Mouse (Mus musculus) heart, adult 18-20 months (tissue): ENCODE data around the gene Mbip. TPM values are rescaled to one million over a fixed set of nuclear protein-coding genes. Genes with fewer than 3 reads are reported as not detected.

Experiments used
- DNase-seq, 2 experiments: peaks; one replicate each; pipeline ENCODE4 v3.0.0; 2021 to 2022; ENCODE audit warnings: mixed read lengths in 1 of 2
- long read RNA-seq, 2 experiments: library from polyadenylated mRNA; stranded (forward); transcript quantifications; one replicate each; pipeline ENCODE4 v2.0.0; 2021
- total RNA-seq, 2 experiments: library from RNA; stranded (reverse); gene quantifications; 2 replicates each; pipeline ENCODE4 v1.2.3; 2021

Mbip gene
- 1 to 10 TPM; 5.6 to 5.7 TPM for total RNA-seq
- long read RNA-seq, experiment 1, partial matches to known transcripts, result 1 of 3 reads
- long read RNA-seq, experiment 1, other reads (novel, unspliced or antisense), result 1 of 3 reads
- long read RNA-seq, experiment 2, partial matches to known transcripts, result 1 of 3 reads
- long read RNA-seq, experiment 2, other reads (novel, unspliced or antisense), result 0 of 3 reads

DNA sequence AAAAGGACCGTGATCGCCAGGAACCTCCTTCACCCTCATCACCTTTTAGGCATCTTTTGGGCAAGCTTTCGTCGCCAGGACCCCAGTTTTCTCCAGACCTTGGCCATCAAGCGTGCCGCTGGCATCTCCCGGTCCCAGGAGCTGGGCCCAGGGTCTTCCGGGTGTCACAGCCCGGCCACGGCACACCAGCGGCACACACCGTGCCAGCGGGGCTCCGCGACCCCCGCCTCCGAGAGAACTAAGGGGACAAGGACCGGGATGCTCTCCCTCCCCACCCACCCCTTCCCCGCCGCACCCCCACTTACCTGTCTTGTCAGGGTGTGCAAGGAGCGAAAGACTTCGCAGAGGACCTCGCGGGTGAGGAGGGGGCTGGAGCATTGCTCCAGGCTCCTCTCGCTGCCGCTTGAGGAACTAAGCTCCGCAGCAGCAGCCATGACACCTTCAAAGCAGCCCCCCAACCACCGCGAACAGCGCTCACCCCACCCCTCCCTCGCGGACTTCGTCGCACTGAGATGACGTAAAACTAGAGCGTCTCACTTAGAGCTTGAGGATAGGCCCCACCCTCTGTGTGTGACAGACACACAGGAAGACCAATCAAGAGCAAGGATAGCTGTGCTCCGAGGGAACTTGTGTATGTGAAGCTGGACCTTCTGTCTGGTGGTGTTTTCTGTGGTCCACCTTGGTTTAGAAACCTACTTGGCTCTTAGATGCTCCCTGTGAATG is at the start of gene Mbip:
Gene Mbip, minus strand, starts transcription at position 528 of the 723 bp plus-strand sequence.
- DNase-seq, result peak; percentile 97 to 100

DNA sequence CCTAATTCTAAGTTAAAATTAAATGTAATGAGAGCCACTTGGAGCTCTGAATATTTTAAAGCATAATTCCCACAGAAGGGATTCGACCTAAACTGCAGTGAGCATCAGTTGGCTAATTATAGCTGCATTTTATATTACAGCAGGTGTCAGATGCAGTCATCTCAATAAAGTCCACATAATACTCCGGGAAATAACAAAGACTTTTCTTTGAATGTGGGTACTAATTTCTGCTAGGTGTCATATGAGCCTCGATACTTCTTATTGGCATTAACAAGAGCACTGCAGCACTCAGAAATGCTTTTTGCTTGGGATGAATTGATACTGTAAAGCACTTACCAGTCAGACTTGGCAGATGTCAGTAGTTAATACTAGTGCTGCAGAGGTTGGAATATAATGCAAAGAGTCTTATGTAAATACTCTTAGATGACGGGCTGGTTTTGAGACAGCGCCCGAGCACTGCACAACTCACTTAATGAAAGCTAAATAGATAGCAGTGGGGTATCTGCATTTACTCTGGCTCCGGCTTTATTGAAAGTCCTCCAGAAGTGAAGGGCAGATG is 42.0 kb upstream of the Mbip start:
- DNase-seq, result no peak

DNA sequence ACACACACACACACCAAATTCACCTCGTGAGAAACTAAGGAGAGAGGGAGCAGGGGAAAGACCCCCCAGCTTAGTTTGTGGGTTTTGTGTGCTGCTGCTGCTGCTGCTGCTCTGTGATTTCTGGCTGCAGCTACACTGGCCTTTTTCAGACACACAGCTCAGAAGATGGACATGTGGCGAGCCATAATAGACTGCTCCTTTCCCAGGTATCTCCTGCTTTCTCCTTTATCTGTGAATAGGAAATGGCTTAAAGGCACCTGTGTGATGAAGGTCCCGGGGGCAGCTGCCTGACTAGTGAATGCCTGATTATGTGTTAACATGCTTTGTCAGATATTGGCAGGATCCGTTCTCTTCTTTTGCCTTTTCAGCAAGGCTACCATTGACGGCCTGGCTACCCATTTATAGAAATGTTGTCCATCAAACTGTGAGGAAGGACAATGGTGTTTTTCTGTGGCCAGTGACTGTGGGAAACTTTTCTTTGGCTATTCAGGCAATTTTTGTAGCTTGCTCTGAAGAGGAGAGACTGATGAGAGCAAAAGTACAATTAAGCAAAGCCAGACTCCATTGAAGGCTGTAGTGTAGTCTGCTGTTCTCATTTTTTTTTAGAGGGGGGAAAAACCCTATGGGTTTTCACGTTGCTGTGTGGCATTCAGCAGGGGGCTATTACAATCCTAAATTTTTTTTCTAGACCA is 41.4 kb upstream of the Mbip start:
- DNase-seq, result no peak

DNA sequence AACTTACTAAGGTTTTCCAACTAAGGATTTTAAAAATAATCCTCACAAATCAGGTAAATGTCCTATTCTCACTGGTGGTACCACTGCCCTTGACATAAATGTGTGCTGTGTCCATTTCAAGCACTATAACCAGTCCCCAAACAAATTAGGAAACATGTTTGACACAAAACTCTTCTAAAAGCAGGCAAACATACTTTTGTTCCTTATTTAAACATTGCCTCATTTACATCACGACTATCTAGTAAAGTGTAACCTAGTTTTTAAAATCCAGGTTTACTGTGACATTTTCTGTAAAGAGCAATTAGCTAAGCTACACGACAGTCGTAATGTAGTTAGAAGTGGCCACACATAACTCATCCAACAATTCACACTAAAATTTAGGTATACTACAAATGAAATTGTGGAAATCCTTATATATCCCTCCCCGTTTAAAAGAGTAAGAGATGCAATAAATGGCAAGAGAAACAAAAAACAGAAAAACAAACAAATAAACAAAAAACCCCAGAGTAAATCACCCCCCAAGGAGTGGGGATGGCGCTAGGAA is 851 bp downstream of the Mbip start:
- no peak for DNase-seq

DNA sequence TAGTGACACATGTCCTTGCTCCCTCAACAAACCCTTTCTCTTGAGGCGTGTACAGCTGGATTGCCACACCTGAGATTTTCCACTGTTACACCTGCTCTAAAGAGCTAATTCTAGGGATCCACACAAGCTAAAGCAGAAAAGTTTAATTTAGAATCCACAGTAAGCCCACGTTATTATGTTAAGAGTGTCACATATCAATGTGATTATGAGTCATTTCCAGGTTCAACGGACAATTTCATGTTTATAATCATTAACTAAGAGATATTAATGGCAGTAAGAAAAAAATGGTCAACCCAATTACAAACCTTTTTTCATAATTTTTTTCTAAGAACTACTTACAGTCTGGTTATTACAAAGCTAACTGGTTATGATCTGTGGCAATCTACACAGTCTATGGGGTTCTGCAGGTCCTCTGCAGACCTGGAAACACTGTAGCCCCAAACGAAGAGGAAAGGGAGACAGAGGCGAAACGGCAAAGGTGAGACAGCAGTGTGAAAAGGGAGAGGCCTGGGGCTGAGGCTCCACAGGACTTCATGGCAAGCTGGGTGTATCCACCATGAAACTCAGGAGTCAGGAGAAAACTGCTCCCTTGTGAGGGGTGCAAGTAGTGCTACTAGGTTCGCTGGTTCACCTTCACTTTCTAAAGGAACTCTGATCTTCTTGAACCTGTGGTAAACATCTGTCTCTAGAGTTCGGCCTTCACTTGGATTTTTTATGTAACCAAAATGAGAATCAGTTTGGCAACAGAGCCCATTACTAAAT is 6.2 kb downstream of the Mbip start:
- no peak for DNase-seq

DNA sequence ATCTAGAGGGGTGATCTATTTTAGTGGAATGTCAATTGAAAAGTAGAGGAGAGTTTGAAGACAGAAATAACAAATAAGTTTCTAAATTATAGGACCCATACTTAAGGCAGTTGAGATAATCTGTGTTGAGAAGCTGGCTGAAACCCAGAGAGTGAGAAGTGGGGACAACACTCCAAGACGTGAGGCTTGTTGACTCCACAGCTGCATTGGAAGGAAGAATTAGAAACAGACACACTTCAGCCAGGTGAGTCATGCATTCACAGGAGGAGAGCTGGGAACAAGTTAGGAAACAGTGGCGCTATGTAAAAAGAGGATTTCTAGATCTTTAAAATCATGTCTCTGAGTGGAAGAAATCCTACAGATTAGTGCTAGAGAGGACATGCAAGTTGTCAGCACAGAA is 12.2 kb downstream of the Mbip start:
- no peak for DNase-seq

DNA sequence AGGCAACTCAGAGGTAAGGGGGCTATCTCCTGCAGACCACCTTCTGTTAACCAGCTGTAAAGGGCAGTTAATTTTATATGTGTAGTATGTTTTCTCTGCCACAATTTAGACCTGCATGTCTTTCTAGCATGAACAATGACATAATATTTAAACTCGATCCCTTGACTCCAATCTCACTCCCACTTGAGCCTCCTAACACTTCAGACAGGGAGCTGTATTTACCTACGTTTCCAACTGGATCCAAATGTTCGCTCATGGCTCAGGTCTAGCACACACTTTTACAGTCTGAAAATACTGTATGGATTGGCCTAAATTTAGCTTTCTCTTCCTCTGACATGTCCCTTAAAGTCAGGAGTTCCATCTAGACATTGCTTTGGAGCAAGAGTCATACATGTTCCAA is 13.2 kb downstream of the Mbip start:
- DNase-seq, result no peak

DNA sequence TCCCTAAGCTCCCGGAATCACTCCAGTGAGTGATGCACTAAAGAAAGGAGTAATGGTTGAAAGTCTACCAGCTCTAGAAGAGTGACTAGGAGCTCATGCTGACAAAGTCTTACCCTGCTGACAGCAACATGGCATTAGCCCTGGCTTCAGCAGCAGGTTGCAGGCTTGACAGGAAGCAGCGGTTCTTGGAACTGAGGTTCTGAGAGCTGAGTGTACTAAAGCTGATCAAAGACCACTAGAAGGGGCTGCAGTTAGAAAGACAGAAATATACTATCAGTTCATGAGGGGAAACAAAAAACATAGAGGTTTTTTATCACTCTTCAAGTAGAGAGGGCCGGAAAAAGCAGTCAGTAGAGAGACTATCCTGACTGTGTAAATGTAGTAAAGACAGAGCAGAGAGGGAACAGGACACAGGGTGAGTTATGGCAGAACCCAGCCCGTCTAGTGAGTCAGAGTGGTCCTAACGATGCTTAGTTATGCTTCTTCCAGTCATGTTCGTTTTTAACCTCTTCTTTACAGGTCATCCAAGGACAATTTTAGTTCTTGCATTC is 18.2 kb downstream of the Mbip start:
- DNase-seq, result no peak

DNA sequence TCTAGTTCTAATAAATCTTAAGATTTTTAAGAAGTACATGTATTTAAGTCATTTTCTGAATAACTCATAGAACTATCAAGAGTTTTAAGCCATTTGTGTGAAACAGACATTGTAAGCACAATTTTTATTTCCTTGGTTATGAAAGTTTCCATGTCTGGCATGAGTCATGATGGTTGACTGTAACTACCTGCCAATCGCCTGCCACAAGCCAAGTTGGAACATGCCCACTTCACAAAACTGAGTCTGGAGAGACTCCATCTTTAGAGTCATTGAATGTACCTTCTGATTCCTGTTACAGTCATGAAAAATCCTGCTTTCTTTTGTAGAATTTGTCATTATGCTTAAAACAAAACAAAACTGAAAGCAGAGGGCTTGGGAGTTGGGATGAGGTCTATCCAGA is 19.8 kb downstream of the Mbip start:
- no peak for DNase-seq

DNA sequence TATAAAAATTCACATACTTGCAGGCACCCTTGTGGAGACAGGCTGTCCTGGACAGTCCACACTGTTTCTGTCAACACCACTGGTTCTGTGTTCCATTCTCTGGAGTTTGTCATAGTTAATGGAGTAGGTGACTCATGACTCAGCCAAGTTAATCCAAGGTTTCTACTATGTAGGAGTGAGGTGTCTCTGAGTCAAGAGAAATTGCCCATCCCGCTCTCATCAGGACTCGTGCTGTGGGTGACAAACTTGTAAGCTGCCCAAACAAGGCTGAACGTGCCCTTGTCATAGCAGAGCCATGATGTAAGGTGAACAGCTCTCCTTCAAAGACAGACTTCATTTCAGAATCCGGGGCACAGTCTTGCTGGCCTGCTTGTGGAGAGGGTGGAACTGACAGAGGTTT is 26.8 kb downstream of the Mbip start:
- no peak for DNase-seq

DNA sequence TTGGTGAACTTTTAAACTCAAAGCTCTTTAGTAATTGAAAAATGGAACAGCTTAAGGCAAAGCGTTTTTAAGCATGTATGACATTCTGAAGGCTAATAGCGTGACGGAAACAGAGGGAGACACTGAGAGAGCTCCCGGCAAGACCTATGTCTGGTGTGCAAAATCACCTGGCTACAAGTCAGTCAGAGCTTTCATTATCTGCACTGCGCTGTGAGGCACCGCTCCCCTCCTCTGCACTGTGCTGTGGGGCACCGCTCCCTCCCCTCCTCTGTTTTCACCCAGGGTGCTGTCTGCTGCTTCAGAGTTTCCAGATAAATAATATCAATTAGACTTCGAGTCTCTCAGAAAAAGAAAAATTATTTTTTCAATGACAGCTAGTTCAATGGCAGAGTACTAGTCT is 27.6 kb downstream of the Mbip start:
- no peak for DNase-seq

DNA sequence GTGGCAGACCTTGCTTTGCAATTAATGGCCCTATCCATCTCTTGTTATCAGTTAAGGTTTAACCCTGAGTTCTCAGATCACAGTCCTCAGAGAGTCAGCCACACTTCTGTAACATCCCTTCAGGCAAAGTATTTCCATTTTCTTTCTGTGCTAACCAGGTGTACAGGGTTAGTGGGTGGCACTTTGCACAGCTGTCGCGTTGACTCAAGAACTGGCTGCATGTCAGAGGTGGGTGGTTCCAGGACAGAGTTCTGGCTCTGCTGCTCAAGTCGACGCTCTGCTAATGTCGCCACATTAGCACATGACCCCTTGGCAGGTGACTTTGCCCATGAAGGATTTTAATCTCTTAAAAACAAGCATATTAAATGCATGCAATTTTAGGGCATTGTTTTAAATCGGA is 39.9 kb downstream of the Mbip start:
- no peak for DNase-seq

DNA sequence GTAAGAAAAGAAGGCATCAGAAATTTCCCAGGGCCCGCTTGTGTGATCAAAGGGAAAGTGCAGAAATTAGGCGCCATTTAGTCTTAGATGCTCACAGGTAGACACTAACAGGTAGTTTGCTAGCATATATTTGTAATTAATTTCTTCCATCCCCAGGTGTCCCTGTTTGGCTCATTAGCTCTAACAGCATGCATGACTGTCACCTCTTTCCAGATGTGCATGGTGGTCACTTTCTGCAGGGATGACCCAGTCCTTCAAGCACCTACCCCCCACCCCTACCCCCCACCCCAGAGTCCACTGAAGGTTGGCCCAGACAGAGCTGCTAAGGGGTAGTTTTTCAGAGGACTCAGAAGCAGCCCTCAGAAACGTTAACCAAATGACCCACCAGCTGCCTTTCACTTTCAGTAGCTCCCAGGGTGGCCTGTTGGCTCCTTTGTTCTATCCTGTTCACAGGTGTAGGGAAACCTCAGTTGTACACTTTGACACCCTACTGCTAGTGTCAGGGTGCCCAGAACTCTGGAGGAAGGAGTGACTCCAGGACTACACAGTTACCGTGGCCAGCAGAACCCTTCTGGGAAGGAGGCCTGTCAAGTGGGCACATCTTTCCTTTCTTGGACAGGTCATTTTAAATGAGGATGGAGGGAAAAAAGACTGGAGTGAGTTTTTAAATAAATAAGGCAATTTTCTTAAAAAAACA is 43.2 kb downstream of the Mbip start:
- DNase-seq, result no peak

DNA sequence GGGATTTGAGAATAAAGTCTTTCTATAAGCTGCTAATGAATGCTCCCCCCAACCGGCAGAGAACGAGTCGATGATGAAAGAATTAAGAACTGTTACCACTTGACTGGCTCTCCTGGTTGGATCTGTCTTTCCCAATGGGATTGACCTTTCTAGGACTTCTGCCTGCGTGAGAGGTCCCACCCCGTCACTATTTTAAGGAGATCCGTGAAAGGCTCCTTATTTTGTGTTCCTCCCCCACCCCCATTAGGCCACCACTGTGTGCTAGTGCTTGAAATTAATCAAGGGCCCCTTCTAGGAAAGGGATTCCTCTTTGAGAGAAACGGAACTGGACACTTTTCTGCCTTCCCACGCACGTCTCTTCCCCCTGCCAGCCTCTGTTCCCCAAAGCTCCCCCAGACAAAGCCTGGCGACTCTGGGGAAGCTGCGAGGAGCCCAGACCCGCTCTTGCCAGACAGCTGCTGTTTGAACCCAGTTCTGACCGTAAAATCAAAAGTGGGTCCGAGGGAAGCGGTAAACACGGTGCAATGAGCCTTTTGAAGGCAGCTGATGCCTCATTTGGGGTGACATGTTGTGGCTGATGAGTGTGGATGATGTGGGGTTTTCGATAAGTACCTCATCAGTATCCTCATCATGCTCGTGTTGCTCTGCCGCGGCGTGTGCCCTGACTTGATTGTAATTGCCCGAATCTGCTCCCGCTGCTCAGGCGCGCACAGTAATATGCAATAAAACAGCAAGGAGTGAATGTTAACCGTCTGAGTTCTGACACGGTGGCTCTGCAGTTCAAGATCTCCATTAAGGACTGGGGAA is 44.0 kb downstream of the Mbip start:
- DNase-seq, result no peak

DNA sequence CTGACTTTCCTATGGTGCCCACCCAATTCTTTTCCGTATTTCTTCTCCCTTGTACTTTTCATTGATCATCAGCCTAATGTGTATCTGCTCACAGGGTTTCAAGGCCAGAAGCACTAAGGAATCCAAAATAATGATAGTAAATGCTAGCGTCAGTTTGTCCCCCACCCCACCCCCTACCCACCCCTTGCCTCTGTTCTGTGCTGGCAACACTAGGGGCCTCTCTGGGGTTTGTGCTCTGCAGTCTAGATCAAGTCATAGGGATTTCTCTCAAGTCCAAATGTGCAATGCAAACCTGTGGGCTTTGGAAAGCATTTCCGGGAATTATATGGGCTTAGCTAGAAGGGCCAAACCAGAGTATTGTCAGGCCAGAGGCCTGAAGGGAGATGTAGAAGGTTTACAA is 46.1 kb downstream of the Mbip start:
- no peak for DNase-seq

DNA sequence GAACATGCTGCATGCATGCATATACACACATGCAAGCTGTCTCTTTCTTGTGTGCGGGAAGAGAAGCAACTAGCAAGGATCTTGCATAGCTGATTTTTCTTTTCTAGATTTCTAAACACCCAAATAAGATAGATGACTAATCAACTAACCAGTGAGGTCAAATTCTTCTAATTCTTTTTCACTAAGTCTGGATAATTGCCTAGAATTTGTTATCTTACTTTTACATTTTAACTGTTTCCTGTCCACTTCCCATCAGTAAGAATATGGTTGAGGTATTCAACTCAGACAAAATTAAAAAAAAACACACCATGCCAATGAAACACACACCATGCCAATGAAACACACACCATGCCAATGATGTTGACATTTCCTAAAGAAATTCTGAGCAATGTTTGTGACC is 46.8 kb downstream of the Mbip start:
- DNase-seq, result no peak

DNA sequence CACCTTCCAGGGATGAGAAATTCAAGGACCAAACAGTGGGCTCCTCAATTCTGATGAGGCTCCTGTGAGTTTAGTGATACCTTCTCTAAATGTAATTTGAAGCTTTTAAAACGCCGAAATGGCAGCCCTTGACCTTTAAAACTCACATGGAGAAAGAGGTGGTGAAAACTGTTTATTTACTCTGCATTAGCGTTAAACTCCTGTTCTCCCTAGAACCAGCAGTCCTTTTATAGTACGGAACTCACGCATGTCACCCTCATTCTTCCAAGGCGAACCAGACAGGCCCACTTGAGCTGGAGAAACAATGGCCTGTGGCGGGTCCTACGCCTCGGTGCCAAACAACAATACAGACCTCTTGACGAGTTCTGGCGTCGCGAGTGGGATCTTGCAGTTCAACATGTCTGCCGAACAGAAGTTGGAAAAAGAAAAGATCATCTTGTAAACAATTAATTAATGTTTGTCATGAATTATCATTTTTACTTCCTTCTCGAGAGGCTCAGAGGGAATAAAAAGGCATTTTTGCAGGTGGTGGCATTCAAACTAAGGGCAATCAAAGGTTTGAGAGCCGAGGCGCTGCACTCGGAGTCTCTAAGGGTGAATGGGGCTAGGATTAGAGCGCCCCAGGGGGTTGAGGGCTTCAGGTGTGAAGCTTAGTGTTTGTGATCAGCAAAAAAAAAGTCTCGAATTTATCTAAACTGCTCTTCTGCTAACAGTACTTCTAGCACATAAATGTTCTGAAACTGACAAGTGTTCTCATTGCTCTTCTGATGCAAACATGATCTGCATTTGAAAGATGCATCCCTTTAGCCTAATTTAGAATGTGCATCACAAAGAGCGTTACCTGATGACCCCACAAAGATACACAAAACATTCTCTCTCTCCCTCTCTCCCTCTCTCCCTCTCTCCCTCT is 47.5 kb downstream of the Mbip start:
- no peak for DNase-seq

DNA sequence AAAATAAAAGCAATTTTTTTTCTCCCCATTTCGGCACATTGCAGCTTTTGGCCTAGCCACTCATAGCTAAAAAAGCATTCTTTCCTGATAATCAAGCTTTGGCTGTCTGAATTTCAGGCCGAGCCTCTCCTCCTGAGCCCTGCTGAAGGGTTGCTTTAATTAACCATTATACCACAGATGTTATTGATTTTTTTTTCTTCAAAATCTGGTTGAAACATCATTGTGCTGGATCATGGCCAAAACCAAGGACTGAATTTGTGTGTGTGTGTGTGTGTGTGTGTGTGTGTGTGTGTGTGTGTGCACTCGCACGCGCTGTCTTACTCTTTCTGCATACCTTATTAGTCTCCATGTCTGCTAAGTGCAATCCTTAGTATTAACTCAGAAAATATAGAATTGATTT is 48.6 kb downstream of the Mbip start:
- DNase-seq, result no peak

DNA sequence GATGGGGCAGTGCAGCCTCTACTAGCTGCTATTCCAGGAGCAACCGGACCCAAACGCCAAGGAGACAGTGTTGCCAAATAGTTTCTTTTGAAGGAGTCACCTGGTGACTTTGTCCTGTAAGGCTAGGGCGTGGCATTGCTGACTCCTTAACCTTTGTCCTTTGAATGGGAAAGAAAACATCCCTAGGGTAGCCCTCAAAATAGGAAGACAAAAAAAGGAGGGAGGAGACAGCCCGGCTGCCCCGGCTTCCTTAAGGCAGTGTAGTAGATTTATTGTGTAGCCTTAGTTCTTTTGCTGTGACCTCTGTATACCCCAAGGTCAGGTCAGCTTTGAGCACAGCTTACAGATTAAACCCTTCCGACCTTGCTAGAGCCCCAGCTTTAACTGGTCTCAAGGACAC is 49.2 kb downstream of the Mbip start:
- DNase-seq, result no peak
